Mouse (Mus musculus) cerebellum, adult 11 months (tissue): ENCODE measurements around the gene Gusb.

Experiments used
- DNase-seq: peaks from one replicate; pipeline ENCODE4 v3.0.0; 2022

Gusb gene

DNA sequence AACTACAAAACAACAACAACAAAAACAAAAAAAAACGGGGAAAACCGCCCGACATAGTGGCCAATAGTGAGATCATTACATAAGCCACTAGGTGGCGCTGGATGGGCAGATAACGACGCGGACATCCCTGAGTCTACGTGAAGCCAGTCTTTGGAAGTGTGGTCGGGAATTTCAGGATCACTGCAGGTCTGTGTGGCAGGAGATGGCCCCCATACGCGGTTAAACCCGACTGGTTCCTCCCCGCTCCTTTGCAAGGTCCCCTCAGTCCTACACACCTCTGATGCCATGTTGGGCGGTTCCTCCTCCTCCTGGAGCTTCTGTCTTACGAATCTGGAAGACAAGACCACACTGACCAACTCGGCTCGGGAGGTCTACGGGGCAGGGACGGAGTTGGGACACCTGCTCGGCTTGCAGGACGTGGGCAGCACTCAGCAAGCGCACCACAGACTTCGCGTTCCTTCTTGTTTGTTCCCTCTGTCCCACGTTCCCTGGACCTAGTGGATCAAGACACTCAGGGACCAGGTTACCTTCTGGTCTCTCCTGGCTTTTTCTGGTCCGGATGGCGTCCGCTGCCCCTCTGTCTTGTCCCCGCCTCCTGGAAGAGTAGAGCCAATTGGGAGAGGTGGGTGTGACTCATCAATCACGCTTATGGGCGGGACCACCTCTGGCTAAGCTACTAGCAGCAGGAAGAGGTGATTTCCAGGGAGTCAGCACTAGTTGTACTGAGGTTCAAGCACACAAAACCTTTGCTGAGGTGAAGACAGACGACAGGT lies 21.1 kb upstream of the Gusb start:
- peak; percentile 72 for DNase-seq

DNA sequence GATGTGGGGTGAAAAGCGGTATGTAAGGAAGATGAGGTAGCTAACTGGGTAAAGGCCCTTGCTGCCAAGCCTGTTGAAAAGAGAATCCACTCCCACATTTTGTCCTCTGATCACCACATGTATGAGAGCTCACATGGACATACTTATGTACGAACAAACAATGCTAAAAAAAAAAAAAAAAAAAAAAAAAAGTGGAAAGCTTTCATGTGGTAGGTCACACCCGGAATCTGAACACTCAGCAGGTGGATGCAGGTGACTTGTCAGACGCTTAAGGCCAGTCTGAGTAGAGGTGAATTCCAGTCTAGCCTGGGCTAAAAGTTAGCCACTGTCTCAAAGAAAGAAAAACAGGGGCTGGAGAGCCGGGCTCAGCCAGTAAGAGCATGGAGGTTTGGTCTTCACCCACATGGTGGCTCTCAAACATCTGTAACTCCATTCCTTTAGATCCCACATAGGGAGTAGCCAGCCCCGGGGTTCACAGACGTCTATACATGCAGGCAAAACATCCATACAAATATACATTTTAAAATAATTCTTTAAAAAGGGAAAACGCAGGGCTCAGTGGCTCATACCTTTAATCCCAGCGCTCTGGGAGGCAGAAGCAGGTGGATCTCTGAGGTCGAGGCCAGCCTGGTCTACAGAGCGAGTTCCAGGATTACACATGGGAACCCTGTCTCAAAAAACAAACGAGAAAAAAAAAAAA lies 20.4 kb upstream of the Gusb start:
- DNase-seq = no peak

DNA sequence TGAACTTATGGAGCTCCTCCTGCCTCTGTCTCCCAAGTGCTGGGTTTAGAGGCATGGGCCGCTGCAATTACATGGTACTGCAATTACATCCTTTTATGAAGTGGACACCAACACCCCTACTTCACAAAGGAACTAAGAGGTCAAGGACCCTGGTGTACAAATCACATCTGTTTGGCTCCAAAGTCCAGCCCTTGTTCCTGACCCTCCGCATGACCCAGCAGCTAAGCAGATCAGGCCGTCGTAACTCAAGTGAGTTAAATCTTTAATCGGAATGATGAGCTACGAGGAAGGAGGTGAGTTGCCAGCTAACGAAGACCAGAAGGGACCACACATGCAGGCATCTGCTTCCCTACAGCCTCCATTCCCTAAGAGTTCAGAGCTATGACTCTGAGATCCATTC lies 19.5 kb upstream of the Gusb start:
- DNase-seq = no peak

DNA sequence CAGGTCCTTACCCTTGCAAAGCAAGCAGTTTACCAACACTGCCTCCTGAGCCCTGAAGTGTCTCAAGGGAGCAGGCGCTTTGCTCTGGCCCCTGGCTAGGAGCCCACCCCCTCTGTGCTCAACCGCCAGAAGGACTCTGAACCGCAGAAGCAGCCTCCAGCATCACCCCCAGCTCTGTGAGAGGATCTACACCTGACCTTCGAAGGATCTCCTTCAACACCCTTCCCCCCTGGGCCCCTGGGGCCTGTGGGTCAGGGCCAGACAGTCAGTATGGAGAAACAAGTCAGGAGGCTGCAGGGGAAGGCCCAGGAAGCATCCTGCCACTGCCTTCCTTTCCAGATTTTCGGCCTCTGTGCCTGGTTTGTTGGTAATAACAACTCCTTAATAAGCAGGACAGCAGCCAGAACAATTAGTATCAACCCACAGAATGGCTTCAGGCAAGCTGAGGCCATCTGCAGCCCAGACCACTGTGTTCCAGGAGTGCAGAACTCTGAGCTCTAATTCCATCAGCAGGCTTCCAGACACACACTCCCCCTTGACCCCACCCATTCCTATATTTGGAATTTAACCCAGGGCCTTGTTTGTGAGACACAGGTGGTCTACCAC lies 18.6 kb upstream of the Gusb start:
- no peak for DNase-seq

GRCm38 (mm10) chr5:130019461-130019860 lies 16.6 kb upstream of the Gusb start:
- no peak for DNase-seq

GRCm38 (mm10) chr5:130015104-130015503 lies 12.3 kb upstream of the Gusb start:
- DNase-seq = no peak

- no peak for DNase-seq
These were observed 8.1 kb upstream of the Gusb start for GRCm38 (mm10) chr5:130010961-130011360.

GRCm38 (mm10) chr5:130009784-130010183 lies 6.9 kb upstream of the Gusb start:
- no peak for DNase-seq

GRCm38 (mm10) chr5:130008034-130008590 lies 5.3 kb upstream of the Gusb start:
- DNase-seq = no peak

GRCm38 (mm10) chr5:130007344-130007743 lies 4.5 kb upstream of the Gusb start:
- no peak for DNase-seq

GRCm38 (mm10) chr5:130003229-130003628 lies 380 bp upstream of the Gusb start:
- DNase-seq = no peak

GRCm38 (mm10) chr5:130001356-130001987 lies 1.4 kb downstream of the Gusb start:
- DNase-seq = no peak

DNA sequence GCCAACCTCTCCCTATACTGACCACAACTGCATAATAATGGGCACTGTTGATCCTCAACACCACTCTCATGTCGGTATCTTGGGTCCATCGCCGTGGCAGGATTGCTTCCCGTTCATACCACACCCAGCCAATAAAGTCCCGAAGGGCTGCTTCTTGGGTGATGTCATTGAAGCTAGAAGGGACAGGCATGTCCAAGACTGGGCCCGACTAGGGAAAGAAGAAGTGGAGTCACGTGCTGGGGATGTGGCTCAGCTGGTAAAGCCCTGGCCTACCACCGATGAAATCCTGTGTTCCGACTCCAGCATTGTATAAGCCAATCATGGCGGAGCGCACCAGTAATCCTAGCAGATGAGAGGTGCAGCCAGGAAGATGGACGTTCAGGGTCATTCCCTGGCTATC lies 2.1 kb downstream of the Gusb start:
- DNase-seq = no peak

DNA sequence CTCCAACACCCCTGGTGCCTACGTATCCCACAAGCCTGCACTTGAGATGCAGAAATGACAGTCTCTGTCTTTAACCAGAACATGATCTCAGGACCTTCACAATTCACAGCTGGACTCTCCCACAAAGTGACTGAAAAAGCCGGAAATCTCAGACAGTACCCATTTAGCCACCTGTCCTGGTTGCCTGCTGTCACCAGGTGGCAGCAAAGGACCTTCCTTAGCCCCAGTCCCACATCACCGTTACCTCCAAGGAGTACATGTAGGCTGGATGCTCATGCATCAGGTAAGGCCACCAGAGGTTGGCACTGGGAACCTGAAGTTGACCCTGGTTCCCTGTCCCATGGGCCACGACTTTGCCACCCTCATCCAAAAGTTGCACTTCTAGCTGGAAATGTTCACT lies 3.8 kb downstream of the Gusb start:
- peak; percentile 49 for DNase-seq

- no peak for DNase-seq
These were observed 5.1 kb downstream of the Gusb start for GRCm38 (mm10) chr5:129997700-129998099.

GRCm38 (mm10) chr5:129994989-129995388 lies 7.9 kb downstream of the Gusb start:
- no peak for DNase-seq

GRCm38 (mm10) chr5:129993374-129993773 lies 9.5 kb downstream of the Gusb start:
- no peak for DNase-seq

DNA sequence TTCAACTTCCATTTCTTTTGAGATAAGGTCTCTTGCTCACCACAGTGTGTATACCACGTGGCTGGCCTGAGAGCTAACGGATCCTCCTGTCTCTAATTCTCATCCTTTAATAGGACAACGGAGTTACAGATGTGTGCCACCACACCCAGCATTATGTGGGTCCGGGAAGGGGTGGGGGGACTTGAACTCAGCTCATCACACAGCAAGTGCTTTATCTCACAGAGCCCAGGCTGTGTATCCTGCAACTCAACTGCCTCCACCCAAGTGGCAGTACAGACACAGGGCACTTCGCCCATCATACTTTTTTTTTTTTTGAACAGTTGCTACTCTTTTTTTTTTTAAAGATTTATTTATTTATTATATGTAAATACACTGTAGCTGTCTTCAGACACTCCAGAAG lies 11.0 kb downstream of the Gusb start:
- DNase-seq = no peak

DNA sequence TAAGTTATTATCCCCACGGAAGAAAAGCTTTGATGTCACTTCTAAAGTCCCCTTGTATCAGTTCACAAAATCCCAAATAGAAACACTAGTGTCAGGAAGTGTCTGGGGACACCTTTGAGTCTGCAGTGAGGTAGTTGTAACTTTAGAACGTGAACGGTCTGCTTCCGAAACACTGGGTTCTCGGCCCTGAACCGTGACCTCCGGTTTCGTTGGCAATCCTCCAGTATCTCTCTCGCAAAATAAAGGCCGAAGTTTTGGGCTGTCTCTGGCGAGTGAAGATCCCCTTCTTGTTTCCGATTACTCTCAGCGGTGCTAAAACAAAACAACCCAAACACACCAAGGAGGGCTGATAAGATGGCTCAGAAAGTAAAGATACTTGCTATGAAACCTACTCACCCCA lies 13.5 kb downstream of the Gusb start:
- no peak for DNase-seq

- no peak for DNase-seq
These were observed 22.6 kb downstream of the Gusb start for GRCm38 (mm10) chr5:129980216-129980615.

- no peak for DNase-seq
These were observed 24.2 kb downstream of the Gusb start for GRCm38 (mm10) chr5:129978608-129979007.

DNA sequence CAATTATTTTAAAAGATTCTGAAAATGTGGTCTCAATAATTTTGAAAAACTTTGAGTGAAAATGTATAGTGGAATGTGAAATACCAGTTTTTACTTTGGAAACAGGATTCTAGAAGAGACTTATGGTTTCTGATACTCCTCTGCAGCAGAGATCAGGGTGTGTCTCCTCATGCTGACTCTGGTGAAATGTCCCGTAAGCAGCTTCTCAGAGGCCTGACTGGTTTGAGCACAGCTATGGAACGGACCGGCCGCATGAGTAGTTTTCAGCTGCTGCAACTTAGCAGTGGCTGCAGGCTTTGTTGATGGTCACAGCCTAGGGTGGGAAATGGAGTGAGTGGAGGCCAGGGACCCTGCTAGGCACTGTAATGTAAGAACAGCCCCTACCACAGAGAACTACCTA lies 25.1 kb downstream of the Gusb start:
- DNase-seq = no peak

GRCm38 (mm10) chr5:129974866-129975311 lies 28.0 kb downstream of the Gusb start:
- DNase-seq = no peak
